Mouse (Mus musculus): ENCODE results near the gene Stat1.

DNA sequence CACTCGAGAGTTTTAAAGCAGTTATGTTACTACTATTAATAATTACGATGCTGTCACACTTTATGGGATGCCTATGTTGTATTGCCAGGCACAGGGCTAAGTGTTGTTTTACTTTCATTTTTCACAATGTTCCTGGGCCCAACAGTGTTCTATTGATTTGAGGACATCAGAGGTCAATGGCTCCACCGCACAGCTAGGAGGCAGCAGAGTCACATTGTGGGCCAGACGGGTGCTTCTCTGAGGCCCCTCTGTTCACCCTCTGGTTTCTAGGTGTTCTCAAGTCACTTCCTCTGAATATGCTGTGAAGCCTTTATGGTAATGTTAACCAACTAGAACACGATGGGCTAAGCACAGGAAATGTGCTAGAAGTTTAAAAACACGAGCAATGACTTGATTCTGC, 18.7 kb upstream of the Stat1 start:
- TF ChIP-seq CTCF (conservative IDR thresholded peaks at IDR 0.05; ENCODE audit: insufficient read depth, insufficient read length, low read depth, low read length) (peak; percentile 62), POLR2A (IDR thresholded peaks at IDR 0.05; ENCODE audit: low read depth, low read length) (no peak)
